Mouse (Mus musculus) lung, postnatal 0 days (tissue): ENCODE results near the gene Cilp. TPM values are rescaled to one million over a fixed set of nuclear protein-coding genes. Genes with fewer than 3 reads are reported as not detected.

Experiments
- ATAC-seq: fragments of 200-750 bp; cut with Nextera tagmentation; 2 replicates; pipeline ENCODE4 v1.8.0; 2017; ENCODE audit warnings: moderate library complexity
- DNase-seq: peaks from one replicate; pipeline ENCODE4 v3.0.0-alpha.2; 2016; ENCODE audit warnings: low spot score
- H3K27ac ChIP-seq: fragments of 300-500 bp; sonication (generic); 2 replicates; pipeline ENCODE4 v1.5.1; 2014; ENCODE audit warnings: antibody characterized with exemption, mild to moderate bottlenecking, low read length, mixed read lengths
- H3K27me3 ChIP-seq: fragments of 300-500 bp; sonication (generic); replicated peaks from 2 replicates; pipeline ENCODE4 v1.6.1; 2014; ENCODE audit warnings: low read length, mixed read lengths; ENCODE audit not compliant: insufficient read depth
- H3K36me3 ChIP-seq: fragments of 300-500 bp; sonication (generic); 2 replicates; pipeline ENCODE4 v1.6.1; 2014; ENCODE audit warnings: low read length, mixed read lengths; ENCODE audit not compliant: insufficient read depth
- H3K4me1 ChIP-seq: fragments of 300-500 bp; sonication (generic); 2 replicates; pipeline ENCODE4 v1.6.1; 2014; ENCODE audit warnings: antibody characterized with exemption, low read depth, low read length, mixed read lengths; ENCODE audit not compliant: insufficient read depth
- H3K4me2 ChIP-seq: fragments of 300-500 bp; sonication (generic); replicated peaks from 2 replicates; pipeline ENCODE4 v1.6.1; 2014; ENCODE audit warnings: low read depth, mild to moderate bottlenecking, low read length, moderate library complexity, mixed read lengths
- H3K4me3 ChIP-seq: fragments of 300-500 bp; sonication (generic); 2 replicates; pipeline ENCODE4 v1.5.1; 2014; ENCODE audit warnings: low read depth, low read length
- H3K9ac ChIP-seq: fragments of 300-500 bp; sonication (generic); replicated peaks from 2 replicates; pipeline ENCODE4 v1.6.1; 2014; ENCODE audit warnings: low read depth, mild to moderate bottlenecking
- H3K9me3 ChIP-seq: fragments of 300-500 bp; sonication (generic); 2 replicates; pipeline ENCODE4 v1.6.1; 2016; ENCODE audit warnings: low read length, mixed read lengths
- CTCF ChIP-seq: IDR thresholded peaks from 2 replicates; pipeline ENCODE4 v1.5.1; 2016; ENCODE audit warnings: antibody characterized with exemption, mild to moderate bottlenecking
- EP300 ChIP-seq: IDR thresholded peaks from 2 replicates; pipeline ENCODE4 v1.6.1; 2016; ENCODE audit warnings: antibody characterized with exemption, mild to moderate bottlenecking, control low read depth
- WGBS: fragments of 180-500 bp; shearing (Covaris S2); extraction: QIAGEN DNeasy Blood & Tissue Kit; methylation state at CpG from one replicate; pipeline ENCODE4 v1.1.7; 2014; 5-methylcytosine and 5-hydroxymethylcytosine counted together
- polyA plus RNA-seq: library from polyadenylated mRNA; unstranded; fragments of >200 nt; fragmentation: Nextera tagmentation; extraction: Ambion mirVana; gene quantifications from 2 replicates; pipeline ENCODE4 v1.2.1, GENCODE M21; 2015

Gene Cilp
- polyA plus RNA-seq, 1 experiment from 2014 or later = 0.13 TPM

DNA sequence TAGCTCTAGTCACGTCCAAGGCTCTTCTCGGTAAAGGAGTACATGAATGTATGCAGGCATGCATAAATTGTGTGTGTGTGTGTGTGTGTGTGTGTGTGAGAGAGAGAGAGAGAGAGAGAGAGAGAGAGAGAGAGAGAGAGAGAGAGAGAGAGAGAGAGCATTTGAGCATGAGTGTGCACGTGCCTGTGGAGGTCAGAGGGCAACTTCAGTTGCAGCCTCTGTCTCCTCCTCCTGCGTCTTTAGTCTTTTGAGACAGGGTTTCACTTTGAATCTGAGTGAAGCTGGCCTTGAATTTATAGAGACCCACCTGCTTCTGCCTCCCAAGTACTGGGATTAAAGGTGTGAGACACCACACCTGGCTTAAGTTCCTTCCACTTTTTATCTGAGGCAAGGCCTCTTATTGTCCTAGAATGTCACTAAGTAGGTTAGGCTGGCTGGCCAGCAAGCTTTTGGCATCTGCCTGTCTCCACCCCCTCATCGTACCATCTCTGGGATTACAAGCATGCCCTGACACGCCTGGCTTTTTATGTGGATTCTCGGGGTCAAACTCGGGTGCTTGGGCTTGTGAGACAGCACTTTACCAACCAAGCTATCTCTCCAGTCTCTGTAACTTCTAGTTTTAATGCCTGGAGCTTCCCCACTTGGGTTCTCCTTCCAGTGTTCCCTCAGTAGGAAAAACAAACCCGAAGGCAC is 7.6 kb upstream of the Cilp start:
- H3K4me2 ChIP-seq = no peak overlapping the region
- H3K36me3 ChIP-seq = no peaks in the 10 kb centered on the region
- 65% methylated on average over 9 of the region's 9 CpGs for WGBS
- H3K4me3 ChIP-seq = no peak overlapping the region
- H3K27me3 ChIP-seq = no peaks in the 10 kb centered on the region
- no peak overlapping the region for H3K9ac ChIP-seq
- no peak for ATAC-seq
- H3K27ac ChIP-seq = no peak overlapping the region
- H3K4me1 ChIP-seq = no peaks in the 10 kb centered on the region
- no peak for DNase-seq
- TF ChIP-seq CTCF = no peak
- H3K9me3 ChIP-seq = no peaks in the 10 kb centered on the region

- H3K9me3 ChIP-seq = no peaks in the 10 kb centered on the region
- H3K9ac ChIP-seq = no peak overlapping the region
- H3K4me1 ChIP-seq = no peaks in the 10 kb centered on the region
- no peak for DNase-seq
- H3K27me3 ChIP-seq = no peaks in the 10 kb centered on the region
- H3K27ac ChIP-seq = no peak overlapping the region
- TF ChIP-seq CTCF (no peak), EP300 (no peak)
- WGBS = 73% methylated on average over 7 of the region's 7 CpGs
- H3K4me2 ChIP-seq = no peak overlapping the region
- H3K4me3 ChIP-seq = no peak overlapping the region
- no peaks in the 10 kb centered on the region for H3K36me3 ChIP-seq
- no peak for ATAC-seq
Observed at GRCm38 (mm10) chr9:65259366-65259765, 5.6 kb upstream of the Cilp start.

DNA sequence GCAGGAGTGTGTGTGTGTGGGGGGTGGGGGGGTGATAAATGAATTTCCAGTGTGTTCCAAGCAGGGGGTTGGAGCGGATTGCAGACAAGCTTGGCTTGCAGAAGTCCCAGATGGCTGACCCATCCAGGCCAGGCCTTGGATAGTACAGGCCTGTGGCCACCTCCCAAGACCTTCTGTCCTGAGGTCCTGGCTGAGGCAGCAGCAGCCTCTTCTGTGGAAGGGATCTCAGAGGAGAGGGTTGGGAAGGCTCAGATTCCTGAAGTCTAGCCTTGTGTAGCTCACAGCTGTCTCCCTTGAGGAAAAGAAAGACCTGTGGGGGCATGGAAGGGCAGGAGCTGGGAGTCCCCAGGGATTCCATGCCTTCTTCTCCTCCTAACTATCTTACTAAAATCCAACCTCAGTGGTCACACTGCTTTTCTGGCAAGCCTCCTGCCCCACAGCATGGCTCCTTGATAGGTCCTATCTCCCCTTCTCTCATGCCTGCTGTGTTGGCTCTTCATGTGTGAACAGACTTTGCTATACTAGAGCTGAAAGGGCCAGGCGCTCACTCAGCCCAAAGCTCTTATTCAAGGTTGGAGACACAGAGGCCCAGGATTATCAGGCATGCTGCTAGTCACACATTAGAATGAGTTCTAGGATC is 3.3 kb upstream of the Cilp start:
- Histone ChIP-seq H3K4me1 (no peaks in the 10 kb centered on the region), H3K9me3 (no peaks in the 10 kb centered on the region), H3K4me3 (no peak overlapping the region), H3K9ac (no peak overlapping the region), H3K27me3 (no peaks in the 10 kb centered on the region), H3K36me3 (no peaks in the 10 kb centered on the region), H3K27ac (no peak overlapping the region), H3K4me2 (no peak overlapping the region)
- TF ChIP-seq CTCF = no peak
- TF ChIP-seq EP300 = no peak
- no peak for ATAC-seq
- no peak for DNase-seq
- 88% methylated on average over 2 of the region's 2 CpGs for WGBS

DNA sequence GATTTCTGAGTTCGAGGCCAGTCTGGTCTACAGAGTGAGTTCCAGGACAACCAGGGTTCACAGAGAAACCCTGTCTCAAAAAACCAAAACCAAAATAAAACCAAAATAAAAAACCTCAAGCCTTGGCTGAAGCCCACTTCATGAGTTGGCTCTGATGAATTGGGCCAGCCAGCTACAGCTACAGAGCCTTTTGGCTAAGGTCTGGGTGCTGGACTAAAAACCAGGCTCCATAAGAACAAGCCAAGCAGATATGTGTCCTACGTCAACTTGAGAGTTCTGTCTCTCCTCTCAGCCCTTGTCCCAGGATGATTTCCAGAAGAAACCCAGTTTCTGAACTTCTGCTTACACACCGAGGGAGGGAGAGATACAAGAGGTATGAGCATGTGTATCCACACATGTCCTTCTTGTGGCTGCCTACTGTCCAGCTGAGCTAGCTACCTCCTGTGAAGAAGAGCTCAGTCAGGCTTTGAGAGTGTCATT is 2.3 kb upstream of the Cilp start:
- no peaks in the 10 kb centered on the region for H3K36me3 ChIP-seq
- H3K4me2 ChIP-seq = no peak overlapping the region
- no peaks in the 10 kb centered on the region for H3K27me3 ChIP-seq
- ATAC-seq (no peak), DNase-seq (no peak)
- no peak overlapping the region for H3K9ac ChIP-seq
- no peak overlapping the region for H3K4me3 ChIP-seq
- H3K4me1 ChIP-seq = no peaks in the 10 kb centered on the region
- no peaks in the 10 kb centered on the region for H3K9me3 ChIP-seq
- H3K27ac ChIP-seq = no peak overlapping the region
- WGBS = 86% methylated on average over 3 of the region's 3 CpGs
- TF ChIP-seq CTCF (no peak), EP300 (no peak)

DNA sequence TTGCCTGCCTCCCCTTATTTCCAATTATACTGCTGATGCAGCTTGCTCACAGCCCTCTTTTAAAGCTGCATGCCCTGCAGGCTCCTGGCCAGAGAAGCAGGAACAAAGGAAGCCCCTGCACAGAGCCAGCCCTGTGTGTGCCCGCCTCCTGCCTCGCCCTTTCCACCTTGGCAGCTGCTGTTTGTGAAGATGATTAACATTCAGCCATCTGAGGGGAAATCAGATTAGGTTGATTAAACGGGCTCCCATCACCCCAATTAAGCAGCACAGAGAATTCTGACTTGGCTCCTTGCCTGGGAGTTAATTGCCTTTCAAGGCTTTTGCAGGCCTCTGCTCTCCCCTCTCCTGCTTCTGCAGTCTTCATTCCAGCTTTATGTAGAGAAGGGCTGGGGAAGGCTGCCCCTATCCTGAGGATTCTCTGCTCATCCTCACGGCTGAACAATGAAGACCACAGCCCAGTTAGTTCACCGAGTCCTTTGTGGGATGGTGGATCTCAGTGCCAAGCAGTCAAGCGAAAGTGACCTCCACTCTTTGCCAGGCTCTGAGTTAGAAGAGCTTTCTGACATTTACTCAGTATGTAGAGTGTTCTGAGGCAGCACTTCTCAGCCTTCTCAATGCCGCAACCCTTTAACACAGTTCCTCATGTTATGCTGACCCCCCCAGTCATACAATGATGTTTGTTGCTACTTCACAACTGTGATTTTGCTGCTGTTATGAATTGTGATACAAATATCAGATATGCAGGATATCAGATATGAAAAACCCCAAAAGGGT is 2.9 kb downstream of the Cilp start:
- 42% methylated on average over 7 of the region's 7 CpGs for WGBS
- no peaks in the 10 kb centered on the region for H3K9me3 ChIP-seq
- ATAC-seq = no peak
- no peak overlapping the region for H3K4me2 ChIP-seq
- no peak overlapping the region for H3K4me3 ChIP-seq
- no peak overlapping the region for H3K27ac ChIP-seq
- no peaks in the 10 kb centered on the region for H3K36me3 ChIP-seq
- no peaks in the 10 kb centered on the region for H3K4me1 ChIP-seq
- no peak overlapping the region for H3K9ac ChIP-seq
- TF ChIP-seq EP300 (no peak), CTCF (no peak)
- H3K27me3 ChIP-seq = no peaks in the 10 kb centered on the region
- no peak for DNase-seq

GRCm38 (mm10) chr9:65273048-65273809 is 8.2 kb downstream of the Cilp start:
- Histone ChIP-seq H3K27ac (no peak overlapping the region), H3K9me3 (no peaks in the 10 kb centered on the region), H3K27me3 (no peaks in the 10 kb centered on the region), H3K4me3 (no peak overlapping the region), H3K4me2 (no peak overlapping the region), H3K9ac (no peak overlapping the region), H3K4me1 (no peaks in the 10 kb centered on the region), H3K36me3 (no peaks in the 10 kb centered on the region)
- TF ChIP-seq EP300 (no peak), CTCF (no peak)
- no peak for DNase-seq
- WGBS = 87% methylated on average over 13 of the region's 13 CpGs
- ATAC-seq = no peak
